Mouse (Mus musculus) myocyte (in vitro differentiated cells): ENCODE measurements around the gene Gm7029.
"Not testable (repeated sequence)": the region's sequence is repeated elsewhere in the genome, so short reads cannot be mapped to it uniquely, and the experiment has no call there.

Experiments used
- E2F4 ChIP-seq: IDR thresholded peaks from one replicate; pipeline ENCODE4 v1.6.1; 2011; ENCODE audit warnings: mild to moderate bottlenecking, control low read depth, moderate library complexity; ENCODE audit not compliant: insufficient read depth
- MAX ChIP-seq: IDR thresholded peaks from one replicate; pipeline ENCODE4 v1.6.1; 2011; ENCODE audit warnings: low read depth, mild to moderate bottlenecking, control low read depth
- MYOD1 ChIP-seq, 3 experiments: IDR thresholded peaks; one replicate each; pipeline ENCODE4 v1.6.1; 2011; ENCODE audit warnings: control low read depth in 2 of 3, low read depth in 2 of 3, mild to moderate bottlenecking in 2 of 3, moderate library complexity in 1 of 3; ENCODE audit not compliant: insufficient read length in 2 of 3, control insufficient read depth in 1 of 3
- MYOG ChIP-seq, 3 experiments: IDR thresholded peaks; one replicate each; pipeline ENCODE4 v1.6.1; 2011; ENCODE audit warnings: control low read depth in 2 of 3, low read depth in 2 of 3, mild to moderate bottlenecking in 2 of 3; ENCODE audit not compliant: insufficient read length in 2 of 3, control insufficient read depth in 1 of 3, insufficient read depth in 1 of 3
- POLR2A ChIP-seq: IDR thresholded peaks from one replicate; pipeline ENCODE4 v1.6.1; 2011; ENCODE audit warnings: low read depth, mild to moderate bottlenecking, control low read depth, moderate library complexity; ENCODE audit not compliant: insufficient read length
- POLR2AphosphoS2 ChIP-seq: IDR thresholded peaks from one replicate; pipeline ENCODE4 v1.6.1; 2011; ENCODE audit warnings: low read depth, control low read depth; ENCODE audit not compliant: insufficient read length
- REST ChIP-seq: IDR thresholded peaks from one replicate; pipeline ENCODE4 v1.6.1; 2011; ENCODE audit warnings: mild to moderate bottlenecking, control low read depth, moderate library complexity; ENCODE audit not compliant: insufficient read depth, insufficient read length
- TCF12 ChIP-seq: IDR thresholded peaks from one replicate; pipeline ENCODE4 v1.6.1; 2011; ENCODE audit warnings: mild to moderate bottlenecking, control low read depth; ENCODE audit not compliant: poor library complexity, insufficient read depth, severe bottlenecking
- USF1 ChIP-seq: IDR thresholded peaks from one replicate; pipeline ENCODE4 v1.6.1; 2011; ENCODE audit warnings: low read depth, mild to moderate bottlenecking, control low read depth, moderate library complexity

- not testable (repeated sequence) for TF ChIP-seq USF1; POLR2A; TCF12; MYOD1 (IDR thresholded peaks at IDR 0.05; ENCODE audit: control insufficient read depth in 1 of 3, insufficient read length in 2 of 3, low read depth in 2 of 3); E2F4; MYOG (IDR thresholded peaks at IDR 0.05; ENCODE audit: control insufficient read depth in 1 of 3, insufficient read depth in 1 of 3, insufficient read length in 2 of 3, low read depth in 2 of 3); MAX; REST; POLR2AphosphoS2
Observed at GRCm38 (mm10) chr17:33887802-33888201, 14.2 kb downstream of the Gm7029 start.
